Mouse (Mus musculus) testis, adult 2 months (tissue): ENCODE results near the gene Dgki.

Source experiments
- CTCF ChIP-seq: fragments of 200-500 bp; IDR thresholded peaks from 2 replicates; pipeline ENCODE4 v1.5.1; 2012; ENCODE audit warnings: low read depth, mild to moderate bottlenecking, inconsistent platforms, low read length, moderate library complexity; ENCODE audit not compliant: control insufficient read depth, insufficient read depth, insufficient replicate concordance
- POLR2A ChIP-seq: fragments of 200-500 bp; IDR thresholded peaks from 2 replicates; pipeline ENCODE4 v1.6.1; 2012; ENCODE audit warnings: low read depth, mild to moderate bottlenecking, inconsistent platforms, low read length, moderate library complexity; ENCODE audit not compliant: control insufficient read depth

- no peak for TF ChIP-seq POLR2A
- TF ChIP-seq CTCF: no peak
Measured at GRCm38 (mm10) chr6:36842101-36842922, 457.7 kb downstream of the Dgki start.
